Mouse (Mus musculus) liver, postnatal 0 days (tissue): Measurements from ENCODE around the gene Kcnn3.

ENCODE experiments used
- CTCF ChIP-seq: sonication (generic); IDR thresholded peaks from 2 replicates; pipeline ENCODE4 v1.5.1; 2016; ENCODE audit warnings: antibody characterized with exemption, low read depth
- EP300 ChIP-seq: IDR thresholded peaks from 2 replicates; pipeline ENCODE4 v1.6.1; 2016; ENCODE audit warnings: antibody characterized with exemption, low read depth, mild to moderate bottlenecking

GRCm38 (mm10) chr3:89472280-89472679 lies 47.7 kb upstream of the Kcnn3 start:
- no peak for TF ChIP-seq EP300
- no peak for TF ChIP-seq CTCF
